Mouse (Mus musculus) E14TG2a.4 (cell line): ENCODE measurements at regions not wholly inside any gene's neighbourhood (a gene's known extent, or its start where the extent isn't known, plus 50 kb on each side); places are given as distances from the start of the nearest gene placed in this dataset.

ENCODE experiments used
- H3K27me3 ChIP-seq: 2 replicates; pipeline ENCODE4 v1.6.1; 2014; ENCODE audit warnings: low read length, control low read depth; ENCODE audit not compliant: insufficient read depth
- H3K36me3 ChIP-seq: 2 replicates; pipeline ENCODE4 v1.6.1; 2014; ENCODE audit warnings: low read length, control low read depth; ENCODE audit not compliant: insufficient read depth
- H3K4me1 ChIP-seq: replicated peaks from 2 replicates; pipeline ENCODE4 v1.6.1; 2014; ENCODE audit warnings: low read depth, low read length, control low read depth
- H3K4me3 ChIP-seq: replicated peaks from 2 replicates; pipeline ENCODE4 v1.5.1; 2014; ENCODE audit warnings: mild to moderate bottlenecking, low read length
- H3K9me3 ChIP-seq: 2 replicates; pipeline ENCODE4 v1.6.1; 2014; ENCODE audit warnings: low read length, control low read depth
- CTCF ChIP-seq: conservative IDR thresholded peaks from 2 replicates; pipeline ENCODE4 v1.5.1; 2014; ENCODE audit warnings: low read length
- NANOG ChIP-seq: IDR thresholded peaks from 2 replicates; pipeline ENCODE4 v1.6.1; 2014; ENCODE audit warnings: borderline replicate concordance, low read length, mixed read lengths
- POU5F1 ChIP-seq: IDR thresholded peaks from 2 replicates; pipeline ENCODE4 v1.6.1; 2014; ENCODE audit warnings: low read length, borderline replicate concordance

DNA sequence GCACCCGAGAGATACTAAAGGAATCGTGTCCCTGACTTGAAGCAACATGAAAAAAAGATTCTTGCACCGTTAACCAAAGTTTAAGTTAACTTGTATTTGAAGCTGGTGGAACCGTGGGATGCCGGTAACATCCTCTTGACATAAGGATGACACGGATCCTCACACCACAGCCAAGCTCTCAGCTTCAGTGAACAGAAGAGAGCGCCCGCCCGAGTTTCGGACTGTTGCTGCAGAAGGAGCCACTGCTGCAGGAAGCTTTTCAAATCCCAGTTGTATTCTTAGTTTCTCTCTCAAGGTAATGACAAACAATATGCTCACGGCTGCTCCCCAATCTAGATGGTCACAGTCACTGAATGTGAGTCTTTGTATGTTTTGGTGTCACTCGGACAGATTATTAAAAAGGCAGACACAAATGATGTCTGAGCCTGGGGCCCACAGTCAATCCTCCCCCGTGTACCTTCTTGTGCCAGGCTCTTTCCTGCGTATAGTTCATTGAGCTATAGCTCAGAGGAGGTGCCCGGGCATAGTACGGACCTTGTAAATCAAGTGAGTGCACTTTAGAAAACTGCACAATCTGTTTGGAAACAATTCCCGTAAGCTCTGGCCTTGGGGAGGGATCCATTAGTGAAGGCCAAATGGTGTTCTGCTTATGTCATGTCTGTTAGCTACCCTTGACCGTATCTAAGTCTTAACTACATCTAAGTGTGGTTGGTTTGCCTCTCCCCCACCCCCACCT, 99.3 kb upstream of the Ankrd55 start:
- Histone ChIP-seq H3K9me3 (peaks cover 26% of the 10 kb centered on the region), H3K4me1 (no peaks in the 10 kb centered on the region), H3K4me3 (no peak overlapping the region), H3K36me3 (no peaks in the 10 kb centered on the region), H3K27me3 (0 out of 2 replicates have a peak, but pooled peaks cover 2% of the 10 kb centered on the region)
- no peak for TF ChIP-seq CTCF
- no peak for TF ChIP-seq POU5F1
- no peak for TF ChIP-seq NANOG

DNA sequence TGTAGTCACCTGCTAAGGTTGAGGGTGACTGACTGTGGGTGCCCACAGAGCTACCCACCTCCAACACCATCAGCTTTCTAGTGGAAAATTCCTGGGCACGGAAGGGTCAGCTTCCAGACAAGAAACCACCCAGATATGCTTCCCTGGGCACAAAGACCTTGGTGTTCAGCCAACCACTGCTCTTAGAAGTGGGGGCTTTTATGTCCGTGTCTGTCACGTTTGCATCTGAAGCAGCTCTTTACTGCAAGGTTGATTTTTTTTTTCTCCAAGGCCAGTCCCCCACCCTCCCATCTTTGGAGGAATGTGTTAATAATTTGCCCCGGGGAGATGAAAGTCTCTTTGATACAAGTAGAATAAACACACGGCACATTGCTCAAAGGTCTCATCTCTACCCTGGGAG, 98.6 kb upstream of the Ankrd55 start:
- TF ChIP-seq CTCF (no peak), POU5F1 (no peak), NANOG (no peak)
- peaks cover 3% of the 10 kb centered on the region; the same call in 1 of the 2 replicates for H3K27me3 ChIP-seq
- no peaks in the 10 kb centered on the region for H3K36me3 ChIP-seq
- peaks cover 19% of the 10 kb centered on the region for H3K9me3 ChIP-seq
- H3K4me1 ChIP-seq: no peaks in the 10 kb centered on the region
- H3K4me3 ChIP-seq: no peak overlapping the region

DNA sequence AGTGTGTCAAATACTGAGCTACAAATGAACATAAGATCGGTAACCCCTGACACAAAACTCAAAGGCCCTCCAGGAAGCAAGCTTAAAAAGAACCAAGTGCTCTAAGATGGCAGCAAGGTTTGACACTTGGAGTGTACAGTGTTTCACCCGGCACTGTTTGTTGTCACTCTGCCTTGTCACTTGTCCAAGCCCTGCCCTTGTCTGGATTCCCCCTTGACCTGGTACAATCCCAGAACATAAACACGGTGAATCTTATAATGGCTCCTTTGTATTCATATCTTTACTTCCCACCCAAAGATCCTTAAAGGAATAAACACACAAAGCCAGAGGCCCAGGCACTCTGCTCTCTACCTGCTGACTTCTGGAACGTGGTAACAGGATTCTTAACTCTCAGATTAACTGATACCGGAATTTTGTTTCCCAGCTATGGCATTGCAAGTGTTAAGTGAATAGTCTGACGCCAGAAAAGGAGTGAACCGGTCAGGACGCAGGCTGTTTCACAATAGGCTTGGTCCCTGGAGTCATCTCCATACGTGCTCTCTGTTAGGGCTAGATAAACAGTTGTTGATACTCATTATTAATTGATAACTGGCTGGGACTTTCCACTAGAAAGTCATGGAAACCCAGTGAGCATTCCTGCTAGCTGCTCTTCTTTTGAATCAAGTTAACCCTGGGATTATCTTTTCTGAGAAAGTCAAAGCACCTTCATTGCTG, 95.9 kb upstream of the Ankrd55 start:
- TF ChIP-seq NANOG: no peak
- no peak for TF ChIP-seq POU5F1
- TF ChIP-seq CTCF: no peak
- H3K27me3 ChIP-seq: peaks cover 16% of the 10 kb centered on the region
- H3K36me3 ChIP-seq: no peaks in the 10 kb centered on the region
- peaks cover 10% of the 10 kb centered on the region for H3K4me1 ChIP-seq
- H3K4me3 ChIP-seq: no peak overlapping the region
- peaks cover 14% of the 10 kb centered on the region for H3K9me3 ChIP-seq

DNA sequence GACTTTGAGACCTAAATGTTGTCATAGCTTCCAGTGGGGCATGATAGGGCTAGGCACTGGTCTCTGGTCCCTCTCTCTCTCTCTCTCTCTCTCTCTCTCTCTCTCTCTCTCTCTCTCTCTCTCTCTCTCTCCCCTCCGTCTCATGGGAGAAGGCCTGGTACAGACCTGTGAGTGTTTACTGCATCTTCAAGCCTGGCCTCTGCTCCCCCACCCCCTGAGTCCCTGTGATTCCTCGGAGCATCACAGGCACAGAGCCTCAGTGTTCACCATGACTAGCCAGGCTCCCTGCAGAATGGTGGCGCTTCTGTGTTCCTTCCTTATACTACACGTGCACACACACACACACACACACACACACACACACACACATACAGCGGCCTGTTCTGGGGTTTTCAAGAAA, 94.6 kb upstream of the Ankrd55 start:
- H3K4me3 ChIP-seq: no peak overlapping the region
- H3K36me3 ChIP-seq: no peaks in the 10 kb centered on the region
- peaks cover 14% of the 10 kb centered on the region for H3K9me3 ChIP-seq
- peaks cover 20% of the 10 kb centered on the region for H3K27me3 ChIP-seq
- H3K4me1 ChIP-seq: peaks cover 12% of the 10 kb centered on the region
- TF ChIP-seq NANOG: no peak

DNA sequence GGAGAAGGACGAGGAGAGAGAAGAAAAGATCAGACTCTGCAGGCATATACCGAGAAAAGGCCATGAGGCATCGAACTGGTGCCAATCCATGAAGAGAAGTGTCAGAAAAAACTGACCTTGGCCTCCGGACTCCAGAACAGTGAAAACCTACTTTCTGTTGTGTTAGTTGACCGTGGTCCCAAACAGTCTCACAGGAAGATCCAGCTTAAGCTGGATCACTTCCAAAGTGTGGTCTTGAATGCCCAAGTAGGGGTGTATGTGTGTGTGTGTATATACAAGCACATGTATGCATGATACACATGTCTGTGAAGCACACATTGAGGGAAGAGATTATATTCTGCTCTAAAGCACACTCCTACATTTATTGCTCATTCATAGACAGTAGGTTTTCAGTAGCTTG, 93.3 kb upstream of the Ankrd55 start:
- no peaks in the 10 kb centered on the region for H3K36me3 ChIP-seq
- H3K9me3 ChIP-seq: peaks cover 8% of the 10 kb centered on the region
- H3K27me3 ChIP-seq: peaks cover 20% of the 10 kb centered on the region
- peaks cover 12% of the 10 kb centered on the region for H3K4me1 ChIP-seq
- TF ChIP-seq POU5F1: no peak
- no peak for TF ChIP-seq NANOG
- no peak for TF ChIP-seq CTCF
- H3K4me3 ChIP-seq: no peak overlapping the region

DNA sequence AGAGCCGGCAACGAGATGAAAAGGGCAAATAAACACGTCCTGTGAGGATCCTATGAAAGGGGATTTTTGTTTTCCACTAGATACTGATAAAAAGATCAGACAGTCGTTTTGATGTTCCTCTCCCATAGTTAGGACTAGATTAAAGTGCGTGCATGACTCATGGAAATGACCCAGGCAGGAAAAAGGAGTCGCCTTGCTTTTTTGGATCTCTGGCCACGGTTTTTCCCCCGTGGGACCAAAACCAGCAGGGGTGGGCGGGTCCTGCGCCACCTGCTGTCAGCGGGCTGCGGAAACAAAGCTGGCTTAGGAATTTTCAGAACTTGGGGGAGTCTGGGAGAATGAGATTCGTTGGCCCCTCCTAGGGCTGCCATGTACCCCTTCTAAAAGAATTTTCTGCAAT, 91.5 kb upstream of the Ankrd55 start:
- peaks cover 12% of the 10 kb centered on the region for H3K4me1 ChIP-seq
- no peak for TF ChIP-seq POU5F1
- no peak for TF ChIP-seq CTCF
- TF ChIP-seq NANOG: no peak
- H3K27me3 ChIP-seq: peaks cover 20% of the 10 kb centered on the region
- H3K9me3 ChIP-seq: no peaks in the 10 kb centered on the region
- no peak overlapping the region for H3K4me3 ChIP-seq
- H3K36me3 ChIP-seq: no peaks in the 10 kb centered on the region

DNA sequence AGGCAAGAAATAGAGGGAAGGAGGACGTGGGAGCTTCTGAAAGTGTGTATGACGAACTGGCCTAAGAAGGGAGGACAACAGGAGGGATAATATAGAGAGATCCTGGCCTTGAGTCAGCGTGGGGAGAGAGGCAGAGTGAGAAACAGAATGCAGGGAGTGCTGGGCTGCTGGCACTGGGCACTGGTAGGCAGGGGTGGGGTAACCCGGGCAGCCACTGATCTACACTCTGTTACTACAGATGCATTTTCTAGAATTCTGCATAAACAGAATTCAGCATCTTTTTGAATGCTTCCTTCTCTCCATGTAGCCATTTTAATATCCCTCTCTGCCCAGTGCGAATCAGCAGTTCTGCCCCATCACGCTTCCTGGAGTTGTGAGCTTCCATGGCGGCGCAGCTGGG, 84.5 kb upstream of the Ankrd55 start:
- no peaks in the 10 kb centered on the region for H3K36me3 ChIP-seq
- peaks cover 5% of the 10 kb centered on the region; the same call in 1 of the 2 replicates for H3K4me1 ChIP-seq
- peaks cover 16% of the 10 kb centered on the region; the same call in 1 of the 2 replicates for H3K27me3 ChIP-seq
- no peaks in the 10 kb centered on the region for H3K9me3 ChIP-seq
- no peak overlapping the region for H3K4me3 ChIP-seq
- no peak for TF ChIP-seq CTCF

DNA sequence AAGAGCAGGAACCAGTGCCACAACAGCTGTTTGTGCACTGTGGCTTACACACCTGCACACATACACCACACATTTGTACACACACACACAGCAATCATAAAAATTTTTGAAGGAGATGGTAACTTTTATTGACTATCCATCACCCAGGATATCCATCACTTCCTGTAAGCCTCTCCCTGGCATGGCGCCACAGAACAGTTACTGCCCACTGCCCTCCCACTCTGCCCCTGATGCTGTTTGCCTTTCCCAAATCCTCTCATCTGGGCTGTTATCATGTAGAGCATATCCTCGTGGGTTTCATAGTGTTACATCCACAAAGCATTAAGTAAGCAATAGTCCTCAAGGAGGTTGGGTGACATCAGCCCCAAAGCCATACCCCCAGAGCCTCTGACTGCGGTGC, 84.0 kb upstream of the Ankrd55 start:
- Histone ChIP-seq H3K9me3 (no peaks in the 10 kb centered on the region), H3K27me3 (peaks cover 16% of the 10 kb centered on the region; the same call in 1 of the 2 replicates), H3K4me1 (peaks cover 5% of the 10 kb centered on the region; the same call in 1 of the 2 replicates), H3K4me3 (no peak overlapping the region), H3K36me3 (no peaks in the 10 kb centered on the region)
- TF ChIP-seq POU5F1 (no peak), NANOG (no peak), CTCF (no peak)
